Mouse (Mus musculus): ENCODE data around the gene Tpk1.

DNA sequence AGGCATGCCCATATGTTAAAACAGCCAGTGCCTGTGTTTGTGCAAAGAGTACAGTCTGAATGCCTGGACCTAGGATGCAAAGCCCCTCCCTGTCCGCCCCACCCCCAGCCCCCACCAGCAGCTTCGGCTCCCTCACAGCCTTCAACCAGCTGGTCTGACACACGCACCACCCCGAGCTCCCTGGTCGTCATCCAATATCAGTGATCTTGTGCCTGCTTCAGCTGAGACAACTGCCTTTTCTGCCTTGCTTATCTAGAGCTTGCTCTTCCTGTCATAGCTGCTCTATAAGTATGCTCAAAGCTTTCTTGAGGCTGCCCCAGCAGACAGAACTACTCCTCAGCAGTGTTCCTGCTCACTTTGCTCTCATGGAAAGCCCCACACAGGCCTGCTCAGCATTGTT lies 370.2 kb downstream of the Tpk1 start:
- TF ChIP-seq POLR2A (IDR thresholded peaks at IDR 0.05; ENCODE audit: borderline replicate concordance, control insufficient read depth, low read depth, low read length) (no peak), CTCF (IDR thresholded peaks at IDR 0.05; ENCODE audit: control insufficient read depth, insufficient read depth, low read length) (no peak)
